Mouse (Mus musculus) heart, adult 2 months (tissue): Measurements from ENCODE around the gene Zscan4c. TPM values are rescaled to one million over a fixed set of nuclear protein-coding genes. Genes with fewer than 3 reads are reported as not detected.
"Not testable (repeated sequence)": the region's sequence is repeated elsewhere in the genome, so short reads cannot be mapped to it uniquely, and the experiment has no call there.

Experiments
- DNase-seq, 2 experiments: peaks; one replicate each; pipeline ENCODE4 v3.0.0; 2021
- H3K27ac ChIP-seq: fragments of 200-600 bp; 2 replicates; pipeline ENCODE4 v1.8.1; 2022
- H3K27me3 ChIP-seq: fragments of 200-500 bp; 2 replicates; pipeline ENCODE4 v1.6.1; 2012; ENCODE audit warnings: mild to moderate bottlenecking, low read length, inconsistent platforms, mixed read lengths; ENCODE audit not compliant: control insufficient read depth, insufficient read depth
- H3K36me3 ChIP-seq: fragments of 200-500 bp; 2 replicates; pipeline ENCODE4 v1.6.1; 2012; ENCODE audit warnings: low read length, inconsistent platforms; ENCODE audit not compliant: control insufficient read depth, insufficient read depth
- H3K4me1 ChIP-seq: fragments of 200-500 bp; 2 replicates; pipeline ENCODE4 v1.6.1; 2011; ENCODE audit warnings: low read length; ENCODE audit not compliant: control insufficient read depth, insufficient read depth
- H3K4me3 ChIP-seq: fragments of 200-600 bp; 2 replicates; pipeline ENCODE4 v1.8.1; 2022
- H3K79me2 ChIP-seq: fragments of 200-500 bp; replicated peaks from 2 replicates; pipeline ENCODE4 v1.6.1; 2012; ENCODE audit warnings: mild to moderate bottlenecking, inconsistent platforms, low read length, moderate library complexity, mixed read lengths; ENCODE audit not compliant: control insufficient read depth, insufficient read depth
- H3K9ac ChIP-seq: fragments of 200-500 bp; 2 replicates; pipeline ENCODE4 v1.6.1; 2012; ENCODE audit warnings: low read depth, mild to moderate bottlenecking, control low read depth, inconsistent platforms, low read length, mixed read lengths
- WGBS: fragments of 180-500 bp; shearing (Covaris S2); methylation state at CpG from one replicate; pipeline ENCODE4 v1.1.7; 2018; 5-methylcytosine and 5-hydroxymethylcytosine counted together
- intact Hi-C: fragments of 180-260 bp; cut with DNase I; formaldehyde crosslinking; loops from one replicate; pipeline ENCODE4 v1.15.1; 2025
- long read RNA-seq: library from polyadenylated mRNA; stranded (forward); transcript quantifications from one replicate; pipeline ENCODE4 v2.0.0, GENCODE M21; 2021
- microRNA-seq, 2 experiments: library from miRNA; unstranded; fragments of <30 nt; microRNA quantifications; one replicate each; pipeline ENCODE4 v1.2.0; 2021
- polyA plus RNA-seq: library from polyadenylated mRNA; depleted of rRNA; stranded (reverse); fragments of >200 nt; gene quantifications from 2 replicates; pipeline ENCODE4 v1.2.3, GENCODE M21; 2012; rRNA removed
- total RNA-seq, 2 experiments: library from RNA; stranded (reverse); gene quantifications; 2 replicates each; pipeline ENCODE4 v1.2.3; 2021

The Zscan4c gene
- total RNA-seq: not detected
- polyA plus RNA-seq: not detected in 2 replicates
- long read RNA-seq: 0 reads

DNA sequence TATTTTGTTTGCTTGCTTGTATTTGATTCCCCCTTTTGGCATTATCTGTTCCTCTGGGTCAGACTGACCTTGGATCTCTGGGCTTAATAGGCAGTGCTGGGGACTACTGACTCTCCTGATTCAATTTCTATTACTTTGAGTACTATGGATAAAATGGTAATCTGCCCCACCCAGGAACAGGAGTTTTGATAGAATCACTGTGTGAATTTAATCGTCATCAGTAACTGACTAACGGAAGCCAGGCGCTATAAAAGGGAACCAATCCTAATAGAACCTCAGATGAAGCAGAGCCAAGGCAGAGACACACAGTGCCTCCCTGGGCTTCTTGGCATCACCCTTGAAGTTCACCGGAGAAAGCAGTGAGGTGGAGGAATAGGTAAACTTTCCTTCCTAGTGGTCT lies at the start of gene Zscan4c:
Gene Zscan4c, plus strand, starts transcription at position 301 of the 400 bp plus-strand sequence.
- H3K27me3 ChIP-seq, H3K9ac ChIP-seq, H3K36me3 ChIP-seq, DNase-seq, H3K79me2 ChIP-seq, H3K4me1 ChIP-seq, H3K4me3 ChIP-seq, H3K27ac ChIP-seq, intact Hi-C loops: not testable (repeated sequence)
- 92% methylated on average over 4 of the region's 4 CpGs for WGBS

Small RNA genes within 50 kb of the gene (microRNA-seq; reads per million reads assigned to microRNA genes)
- 0 reads per million in 2 experiments for gene Mir297-1

Other genes starting within 250 kb of the Zscan4c start
- not detected for gene Zscan4b, start 100.7 kb upstream of the Zscan4c start, total RNA-seq
- gene Zscan4b, start 100.7 kb upstream of the Zscan4c start, polyA plus RNA-seq: not detected in 2 replicates
- not detected for gene Zscan4-ps1, start 63.9 kb downstream of the Zscan4c start, total RNA-seq
- not detected in 2 replicates for gene Zscan4-ps1, start 63.9 kb downstream of the Zscan4c start, polyA plus RNA-seq
- not detected for gene Zscan4d, start 160.4 kb downstream of the Zscan4c start, total RNA-seq
- not detected in 2 replicates for gene Zscan4d, start 160.4 kb downstream of the Zscan4c start, polyA plus RNA-seq